Mouse (Mus musculus) liver, embryonic 15.5 days (tissue): ENCODE data around the gene Mpl. TPM values are rescaled to one million over a fixed set of nuclear protein-coding genes. Genes with fewer than 3 reads are reported as not detected.

Experiments used
- ATAC-seq: fragments of 200-750 bp; cut with Nextera tagmentation; 2 replicates; pipeline ENCODE4 v1.8.0; 2017; ENCODE audit warnings: moderate number of reproducible peaks, mild to moderate bottlenecking, moderate library complexity; ENCODE audit not compliant: insufficient read depth
- H3K27ac ChIP-seq: fragments of 300-500 bp; sonication (generic); replicated peaks from 2 replicates; pipeline ENCODE4 v1.5.1; 2015; ENCODE audit warnings: mild to moderate bottlenecking, inconsistent platforms
- H3K27me3 ChIP-seq: fragments of 300-500 bp; sonication (generic); 2 replicates; pipeline ENCODE4 v1.6.1; 2015; ENCODE audit warnings: mild to moderate bottlenecking, inconsistent platforms
- H3K36me3 ChIP-seq: fragments of 300-500 bp; sonication (generic); replicated peaks from 2 replicates; pipeline ENCODE4 v1.6.1; 2015; ENCODE audit warnings: moderate library complexity, mild to moderate bottlenecking, inconsistent platforms
- H3K4me1 ChIP-seq: fragments of 300-500 bp; sonication (generic); replicated peaks from 2 replicates; pipeline ENCODE4 v1.6.1; 2015; ENCODE audit warnings: inconsistent platforms
- H3K4me2 ChIP-seq: fragments of 300-500 bp; sonication (generic); 2 replicates; pipeline ENCODE4 v1.6.1; 2015; ENCODE audit warnings: moderate library complexity, mild to moderate bottlenecking, inconsistent platforms
- H3K4me3 ChIP-seq: fragments of 300-500 bp; sonication (generic); replicated peaks from 2 replicates; pipeline ENCODE4 v1.5.1; 2015; ENCODE audit warnings: mild to moderate bottlenecking, inconsistent platforms
- H3K9ac ChIP-seq: fragments of 300-500 bp; sonication (generic); 2 replicates; pipeline ENCODE4 v1.6.1; 2015; ENCODE audit warnings: moderate library complexity, mild to moderate bottlenecking, inconsistent platforms
- H3K9me3 ChIP-seq: fragments of 300-500 bp; sonication (generic); replicated peaks from 2 replicates; pipeline ENCODE4 v1.6.1; 2016; ENCODE audit warnings: inconsistent platforms
- WGBS: fragments of 180-500 bp; shearing (Covaris S2); methylation state at CpG from one replicate; pipeline ENCODE4 v1.1.7; 2015; ENCODE audit warnings: mixed read lengths; ENCODE audit not compliant: insufficient replicate concordance; 5-methylcytosine and 5-hydroxymethylcytosine counted together
- polyA plus RNA-seq: library from polyadenylated mRNA; unstranded; fragments of >200 nt; fragmentation: Nextera tagmentation; extraction: Ambion mirVana; gene quantifications from 2 replicates; pipeline ENCODE4 v1.2.1, GENCODE M21; 2015

The Mpl gene
- polyA plus RNA-seq, 1 experiment from 2014 or later = 6.3 TPM

DNA sequence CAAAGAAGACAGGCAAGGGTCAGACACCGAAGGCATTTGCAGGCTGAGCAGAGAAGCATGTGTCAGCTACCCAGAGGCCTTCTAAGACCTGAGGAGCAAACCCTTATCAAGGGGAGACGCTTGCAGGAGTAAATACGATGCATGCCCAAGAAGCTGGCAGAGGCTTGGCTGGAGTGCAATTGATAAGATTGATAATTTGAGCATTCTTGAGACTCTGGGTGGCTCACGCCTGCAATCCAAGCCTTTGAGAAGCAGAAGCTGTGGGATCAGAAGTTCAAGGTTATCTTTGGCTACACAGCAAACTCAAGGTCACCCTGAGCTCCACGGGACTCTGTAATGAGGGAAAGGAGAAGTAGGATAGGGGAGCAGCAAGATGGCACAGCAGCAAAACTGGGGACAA lies 55.4 kb downstream of the Mpl start:
- peak overlapping the region; percentile 15; the same call in 1 of the 2 replicates for H3K9ac ChIP-seq
- WGBS = 31% methylated on average over 5 of the region's 5 CpGs
- H3K4me3 ChIP-seq = no peak overlapping the region
- H3K36me3 ChIP-seq = peaks cover 79% of the 10 kb centered on the region
- no peaks in the 10 kb centered on the region for H3K27me3 ChIP-seq
- no peaks in the 10 kb centered on the region for H3K9me3 ChIP-seq
- H3K27ac ChIP-seq = peak overlapping the region; percentile 24; the same call in 1 of the 2 replicates
- ATAC-seq = peak; percentile 70
- H3K4me2 ChIP-seq = peak overlapping the region; percentile 13; the same call in 1 of the 2 replicates
- peaks cover 23% of the 10 kb centered on the region for H3K4me1 ChIP-seq

DNA sequence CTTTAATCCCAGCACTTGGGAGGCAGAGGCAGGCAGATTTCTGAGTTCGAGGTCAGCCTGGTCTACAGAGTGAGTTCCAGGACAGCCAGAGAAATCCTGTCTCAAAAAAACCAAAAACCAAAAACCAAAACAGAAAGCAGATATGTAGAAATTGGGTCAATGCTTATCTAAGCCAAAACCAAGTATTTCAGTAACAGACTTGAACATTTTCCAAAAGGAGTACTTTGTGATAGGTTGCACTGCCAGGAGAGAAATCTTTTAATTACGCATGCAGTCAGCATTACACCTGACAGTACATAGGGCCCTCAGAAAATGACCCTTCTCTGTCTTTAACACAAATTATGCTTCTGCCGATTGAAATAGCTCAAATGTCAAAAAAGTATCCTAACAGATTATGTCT lies 55.9 kb downstream of the Mpl start:
- H3K9me3 ChIP-seq = no peaks in the 10 kb centered on the region

DNA sequence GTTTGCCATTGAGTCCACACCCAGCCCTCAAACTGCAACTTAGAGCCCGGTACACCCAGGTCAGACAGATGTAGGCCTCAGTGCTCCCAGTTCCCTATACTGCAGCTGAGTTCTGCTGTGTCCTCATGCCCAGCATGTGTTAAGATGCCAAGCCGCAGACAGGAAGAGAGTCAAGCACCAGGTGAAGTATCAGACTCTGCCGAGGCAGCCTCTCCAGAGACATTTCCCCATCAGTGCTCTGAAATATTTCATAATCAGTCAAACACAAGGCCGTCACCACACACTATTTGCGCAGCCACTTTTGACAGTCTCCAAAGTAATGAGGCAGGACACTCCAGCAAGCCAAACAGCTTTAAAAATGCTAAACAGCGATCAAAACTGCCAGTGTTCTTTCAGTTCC lies 58.9 kb downstream of the Mpl start:
- Histone ChIP-seq H3K27me3 (no peaks in the 10 kb centered on the region), H3K9ac (no peak overlapping the region), H3K4me1 (peaks cover 20% of the 10 kb centered on the region), H3K4me2 (no peak overlapping the region), H3K27ac (no peak overlapping the region), H3K4me3 (no peak overlapping the region), H3K9me3 (no peaks in the 10 kb centered on the region), H3K36me3 (peaks cover 91% of the 10 kb centered on the region)
- no peak for ATAC-seq
- WGBS = 76% methylated on average over 6 of the region's 6 CpGs

More for the DNA sequence above, 55.9 kb downstream of the Mpl start:
- H3K27ac ChIP-seq = 0 out of 2 replicates have a peak overlapping the region, but pooled peaks have one; percentile 24
- H3K4me1 ChIP-seq = peaks cover 23% of the 10 kb centered on the region
- no peaks in the 10 kb centered on the region for H3K27me3 ChIP-seq
- peaks cover 84% of the 10 kb centered on the region for H3K36me3 ChIP-seq
- no peak overlapping the region for H3K4me3 ChIP-seq
- WGBS = 77% methylated on average over 3 of the region's 3 CpGs
- peak overlapping the region; percentile 15; the same call in 1 of the 2 replicates for H3K9ac ChIP-seq
- no peak for ATAC-seq
- peak overlapping the region; percentile 13; the same call in 1 of the 2 replicates for H3K4me2 ChIP-seq

DNA sequence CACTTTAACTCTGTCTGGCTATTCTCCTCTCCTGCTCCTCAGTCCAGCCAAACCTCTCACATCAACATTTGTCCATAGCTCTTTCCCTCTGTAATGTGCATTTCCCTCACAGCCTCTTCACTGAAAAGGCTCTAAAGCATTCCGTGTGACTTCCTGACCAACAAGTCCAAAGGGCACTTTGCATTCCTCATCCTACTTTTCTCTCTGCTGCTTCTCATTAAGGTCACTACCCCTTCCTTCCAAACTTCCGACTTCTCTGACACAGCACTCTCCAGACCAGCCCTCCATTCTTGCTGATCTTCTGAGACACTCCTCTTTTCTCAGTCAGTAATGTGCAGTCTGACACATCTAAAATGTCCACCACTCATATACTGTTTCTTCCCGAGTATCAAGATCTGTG lies 60.9 kb downstream of the Mpl start:
- H3K9me3 ChIP-seq = no peaks in the 10 kb centered on the region
- peaks cover 91% of the 10 kb centered on the region for H3K36me3 ChIP-seq
- no peak overlapping the region for H3K4me2 ChIP-seq
- H3K27ac ChIP-seq = no peak overlapping the region
- no peaks in the 10 kb centered on the region for H3K27me3 ChIP-seq
- peaks cover 4% of the 10 kb centered on the region for H3K4me1 ChIP-seq
- 61% methylated on average over 3 of the region's 3 CpGs for WGBS
- no peak overlapping the region for H3K4me3 ChIP-seq
- H3K9ac ChIP-seq = no peak overlapping the region
- ATAC-seq = no peak

DNA sequence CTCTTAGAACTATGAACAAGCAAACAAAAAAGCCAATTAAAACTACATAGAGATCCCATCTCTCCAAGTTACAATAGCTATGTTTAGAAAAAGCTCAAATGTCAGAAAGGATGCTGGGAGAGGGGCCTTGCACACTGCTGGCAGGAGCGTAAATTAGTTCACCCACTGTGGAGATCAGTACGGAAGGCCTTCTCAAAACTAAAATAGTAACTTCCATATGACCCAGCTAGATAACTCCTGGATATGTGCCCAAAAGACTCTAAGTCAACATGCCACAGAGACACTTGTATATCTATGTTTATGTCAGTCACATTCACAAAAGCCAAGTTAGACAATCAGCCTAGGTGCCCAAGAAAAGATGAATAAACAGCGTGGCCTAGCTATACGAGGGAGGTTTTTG lies 62.0 kb downstream of the Mpl start:
- H3K4me1 ChIP-seq = no peaks in the 10 kb centered on the region
- ATAC-seq = no peak
- no peak overlapping the region for H3K4me3 ChIP-seq
- H3K36me3 ChIP-seq = peaks cover 91% of the 10 kb centered on the region
- H3K4me2 ChIP-seq = no peak overlapping the region
- H3K9me3 ChIP-seq = no peaks in the 10 kb centered on the region
- no peak overlapping the region for H3K9ac ChIP-seq
- H3K27me3 ChIP-seq = no peaks in the 10 kb centered on the region
- WGBS = 75% methylated on average over 4 of the region's 4 CpGs
- H3K27ac ChIP-seq = no peak overlapping the region

DNA sequence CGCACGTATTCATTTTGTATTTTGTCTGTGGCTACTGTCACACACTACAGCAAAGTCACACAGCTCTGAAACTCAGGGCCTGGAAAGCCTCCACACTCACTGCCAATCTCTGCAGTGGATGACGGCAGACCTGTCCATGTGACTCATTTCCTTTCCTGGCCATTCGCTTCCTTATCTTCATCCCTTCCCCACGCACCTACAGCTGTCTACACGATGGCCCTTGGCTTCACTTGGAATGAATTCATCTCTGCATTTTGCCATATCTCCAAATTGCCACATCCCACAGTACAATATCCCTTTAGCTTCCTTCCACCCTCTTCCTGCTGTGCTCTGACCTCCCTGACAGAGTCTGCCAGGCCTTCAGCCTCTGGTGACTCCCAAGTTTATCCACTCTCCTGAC lies 62.8 kb downstream of the Mpl start:
- WGBS = 71% methylated on average over 6 of the region's 6 CpGs
- no peaks in the 10 kb centered on the region for H3K4me1 ChIP-seq
- no peak overlapping the region for H3K4me2 ChIP-seq
- H3K9me3 ChIP-seq = no peaks in the 10 kb centered on the region
- H3K27ac ChIP-seq = no peak overlapping the region
- no peak overlapping the region for H3K4me3 ChIP-seq
- H3K36me3 ChIP-seq = peaks cover 91% of the 10 kb centered on the region
- H3K9ac ChIP-seq = no peak overlapping the region
- H3K27me3 ChIP-seq = no peaks in the 10 kb centered on the region
- peak; percentile 7; the same call in 1 of the 2 replicates for ATAC-seq

Other genes starting within 250 kb of the Mpl start
- 9.8 and 12.7 TPM in 2 replicates for gene Ptprf, start 166.1 kb downstream of the Mpl start, polyA plus RNA-seq
- gene Szt2, start 48.2 kb downstream of the Mpl start, polyA plus RNA-seq = 2.4 and 2.5 TPM in 2 replicates
- 65.5 and 73.5 TPM in 2 replicates for gene Med8, start 48.2 kb downstream of the Mpl start, polyA plus RNA-seq
- 83.4 and 93.5 TPM in 2 replicates for gene Elovl1, start 29.4 kb downstream of the Mpl start, polyA plus RNA-seq
- 170 and 187 TPM in 2 replicates for gene Cdc20, start 20.2 kb downstream of the Mpl start, polyA plus RNA-seq
- gene Tie1, start 32.5 kb upstream of the Mpl start, polyA plus RNA-seq = 6.2 and 8.2 TPM in 2 replicates
- gene 2610528J11Rik, start 69.5 kb upstream of the Mpl start, polyA plus RNA-seq = 6.4 and 6.8 TPM in 2 replicates
- 1.9 and 2.0 TPM in 2 replicates for gene Tmem125, start 86.5 kb upstream of the Mpl start, polyA plus RNA-seq
- gene Cfap57, start 163.3 kb upstream of the Mpl start, polyA plus RNA-seq = 0.75 and 0.82 TPM in 2 replicates
- gene Ebna1bp2, start 163.3 kb upstream of the Mpl start, polyA plus RNA-seq = 50.8 and 62.9 TPM in 2 replicates
- gene Olfr62, start 201.4 kb upstream of the Mpl start, polyA plus RNA-seq = not detected in 2 replicates
- not detected in 2 replicates for gene Olfr1342, start 235.2 kb upstream of the Mpl start, polyA plus RNA-seq
- gene Olfr1341, start 246.0 kb upstream of the Mpl start, polyA plus RNA-seq = not detected in 2 replicates